ENCODE assay signal across 30 mouse cellular contexts in the genomic region with DNA sequence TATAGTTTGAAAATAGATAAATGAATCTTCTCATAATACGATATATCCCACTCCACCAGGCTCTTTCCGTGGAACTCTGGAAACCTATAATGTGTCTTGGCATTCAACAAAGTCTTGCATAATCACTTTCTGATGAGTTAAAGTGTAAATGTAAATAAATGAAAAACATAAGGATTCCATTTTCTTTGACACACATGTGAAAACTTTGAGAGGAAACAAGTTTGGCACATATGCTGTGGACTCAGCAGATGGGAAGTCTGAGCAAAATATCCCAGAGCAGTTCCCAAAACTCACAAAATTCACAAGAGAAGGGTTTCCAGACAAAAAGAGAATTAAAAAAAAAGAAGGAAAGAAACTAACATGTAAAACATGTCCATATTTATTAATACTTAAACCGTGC.
DNase-seq lines count a peak whose midpoint lies in the region; ATAC-seq and TF ChIP-seq lines count a peak whose summit lies in the region.
"Had no signal": no experiment of that assay in that cellular context is flagged by ENCODE, and none has a peak within 500 bp of the region (broad histone marks: within the 10 kb centered on the region; RNA-seq: fewer than 3 reads in every experiment).

No protein-coding gene starts in this region.

- no peaks in the 10 kb centered on the region for H3K36me3 ChIP-seq in forebrain, embryonic 13.5 days (ENCODE audit: poor library complexity, severe bottlenecking)
- H3K36me3 ChIP-seq in forebrain, embryonic 10.5 days (replicated peaks): no peaks in the 10 kb centered on the region
- no peaks in the 10 kb centered on the region for H3K36me3 ChIP-seq in lung, embryonic 15.5 days
- no peaks in the 10 kb centered on the region for H3K36me3 ChIP-seq in forebrain, postnatal 0 days (ENCODE audit: insufficient read depth)
- H3K36me3 ChIP-seq: embryonic facial prominence, embryonic 13.5 days; G1E; hindbrain, embryonic 10.5 days; hindbrain, embryonic 15.5 days; liver, embryonic 12.5 days; midbrain, embryonic 10.5 days; midbrain, embryonic 15.5 days; neural tube, embryonic 15.5 days; stomach, embryonic 15.5 days had no signal

- no peaks in the 10 kb centered on the region for H3K4me1 ChIP-seq in forebrain, embryonic 13.5 days
- no peaks in the 10 kb centered on the region for H3K4me1 ChIP-seq in forebrain, embryonic 10.5 days
- no peaks in the 10 kb centered on the region for H3K4me1 ChIP-seq in lung, embryonic 15.5 days
- H3K4me1 ChIP-seq in forebrain, postnatal 0 days (ENCODE audit: insufficient read depth): no peaks in the 10 kb centered on the region
- H3K4me1 ChIP-seq: embryonic facial prominence, embryonic 13.5 days; hindbrain, embryonic 10.5 days; hindbrain, embryonic 15.5 days; liver, embryonic 12.5 days; midbrain, embryonic 10.5 days; midbrain, embryonic 15.5 days; neural tube, embryonic 15.5 days; stomach, embryonic 15.5 days had no signal

- H3K27ac ChIP-seq in forebrain, embryonic 13.5 days: no peak overlapping the region
- no peak overlapping the region for H3K27ac ChIP-seq in forebrain, embryonic 10.5 days
- no peak overlapping the region for H3K27ac ChIP-seq in lung, embryonic 15.5 days
- no peak overlapping the region for H3K27ac ChIP-seq in forebrain, postnatal 0 days (ENCODE audit: low read depth, low read length)
- H3K27ac ChIP-seq: embryonic facial prominence, embryonic 13.5 days; hindbrain, embryonic 10.5 days; hindbrain, embryonic 15.5 days; layer of hippocampus, adult 2 months; liver, embryonic 12.5 days; midbrain, embryonic 10.5 days; midbrain, embryonic 15.5 days; neural tube, embryonic 15.5 days; stomach, embryonic 15.5 days had no signal

- TF ChIP-seq CTCF in forebrain, postnatal 0 days (IDR thresholded peaks at IDR 0.05; ENCODE audit: low read depth): no peak

- DNase-seq in forebrain, embryonic 10.5 days (ENCODE audit: extremely low spot score, low spot score): no peak
- DNase-seq in lung, adult 18-20 months: no peak
- peak; percentile 29 for DNase-seq in adipocyte (ENCODE audit: low spot score)
- DNase-seq in forebrain, postnatal 0 days: peak; percentile 50
- DNase-seq in adrenal gland, adult (ENCODE audit: inconsistent age in 2 of 2, low spot score in 1 of 2): no peak
- DNase-seq: cerebellum, adult 11-12 months; embryo, embryonic 11 days; gastrocnemius, postnatal 14 days; heart, postnatal 14 days; kidney, adult 11 months; left cerebral cortex, postnatal 4 days; liver, postnatal 0 days; right cerebral cortex, postnatal 25 days; thymus, adult 18-20 months; thymus, postnatal 25 days had no signal

- H3K9me3 ChIP-seq in forebrain, embryonic 13.5 days (replicated peaks): no peaks in the 10 kb centered on the region
- no peaks in the 10 kb centered on the region for H3K9me3 ChIP-seq in forebrain, embryonic 10.5 days
- H3K9me3 ChIP-seq in lung, embryonic 15.5 days: no peaks in the 10 kb centered on the region
- no peaks in the 10 kb centered on the region for H3K9me3 ChIP-seq in forebrain, postnatal 0 days (ENCODE audit: low read length)
- H3K9me3 ChIP-seq: embryonic facial prominence, embryonic 13.5 days; G1E; hindbrain, embryonic 10.5 days; hindbrain, embryonic 15.5 days; liver, embryonic 12.5 days; midbrain, embryonic 10.5 days; midbrain, embryonic 15.5 days; neural tube, embryonic 15.5 days; stomach, embryonic 15.5 days had no signal

- no peak overlapping the region for H3K9ac ChIP-seq in forebrain, embryonic 13.5 days
- no peak overlapping the region for H3K9ac ChIP-seq in lung, embryonic 15.5 days
- H3K9ac ChIP-seq in forebrain, postnatal 0 days: no peak overlapping the region
- H3K9ac ChIP-seq: embryonic facial prominence, embryonic 13.5 days; hindbrain, embryonic 15.5 days; liver, embryonic 12.5 days; liver, postnatal 0 days; midbrain, embryonic 15.5 days; neural tube, embryonic 15.5 days; stomach, embryonic 15.5 days had no signal

- ATAC-seq in forebrain, embryonic 13.5 days: peak; percentile 51; the same call in 1 of the 2 replicates
- ATAC-seq in lung, embryonic 15.5 days (ENCODE audit: borderline replicate concordance, extremely low read depth, low FRiP score, low TSS enrichment): peak; percentile 74; the same call in 1 of the 2 replicates
- peak; percentile 48; the same call in 1 of the 2 replicates for ATAC-seq in forebrain, postnatal 0 days
- ATAC-seq: inflammation-experienced regulatory T-cells, adult 6 months; liver, embryonic 12.5 days; liver, postnatal 0 days; midbrain, embryonic 15.5 days; Patski had no signal

- H3K4me3 ChIP-seq in forebrain, embryonic 13.5 days: no peak overlapping the region
- H3K4me3 ChIP-seq in forebrain, embryonic 10.5 days: no peak overlapping the region
- no peak overlapping the region for H3K4me3 ChIP-seq in lung, embryonic 15.5 days
- no peak overlapping the region for H3K4me3 ChIP-seq in forebrain, postnatal 0 days (ENCODE audit: low read depth, low read length)
- H3K4me3 ChIP-seq: embryonic facial prominence, embryonic 13.5 days; erythroblast, embryonic 14.5 days; hindbrain, embryonic 10.5 days; hindbrain, embryonic 15.5 days; layer of hippocampus, adult 2 months; liver, embryonic 12.5 days; midbrain, embryonic 10.5 days; midbrain, embryonic 15.5 days; neural tube, embryonic 15.5 days; stomach, embryonic 15.5 days had no signal

- 90% methylated on average over 3 of the region's 3 CpGs for WGBS in forebrain, embryonic 13.5 days
- WGBS in forebrain, embryonic 10.5 days: 94% methylated on average over 3 of the region's 3 CpGs
- 59% methylated on average over 3 of the region's 3 CpGs for WGBS in lung, embryonic 15.5 days
- 66% methylated on average over 3 of the region's 3 CpGs for WGBS in forebrain, postnatal 0 days

- H3K27me3 ChIP-seq in forebrain, embryonic 13.5 days: no peaks in the 10 kb centered on the region
- H3K27me3 ChIP-seq in forebrain, embryonic 10.5 days (ENCODE audit: poor library complexity, severe bottlenecking): no peaks in the 10 kb centered on the region
- no peaks in the 10 kb centered on the region for H3K27me3 ChIP-seq in lung, embryonic 15.5 days
- H3K27me3 ChIP-seq in forebrain, postnatal 0 days (ENCODE audit: insufficient read depth, low read length): no peaks in the 10 kb centered on the region
- H3K27me3 ChIP-seq: embryonic facial prominence, embryonic 13.5 days; hindbrain, embryonic 15.5 days; liver, embryonic 12.5 days; midbrain, embryonic 15.5 days; neural tube, embryonic 15.5 days; Patski; stomach, embryonic 15.5 days had no signal

- no peak overlapping the region for H3K4me2 ChIP-seq in forebrain, embryonic 13.5 days
- no peak overlapping the region for H3K4me2 ChIP-seq in lung, embryonic 15.5 days
- no peak overlapping the region for H3K4me2 ChIP-seq in forebrain, postnatal 0 days (ENCODE audit: low read depth)
- H3K4me2 ChIP-seq: embryonic facial prominence, embryonic 13.5 days; hindbrain, embryonic 15.5 days; liver, embryonic 12.5 days; midbrain, embryonic 15.5 days; neural tube, embryonic 15.5 days; stomach, embryonic 15.5 days had no signal

Comparison
In these comparisons a context has a peak if more than half of its experiments do, and no peak if none do; other contexts are left out.
1. DNase-seq: peak in adipocyte (single experiment) and forebrain, postnatal 0 days (single experiment); none in forebrain, embryonic 10.5 days (single experiment), lung, adult 18-20 months (0 of 2) and adrenal gland, adult (0 of 2).
2. Peak in every context shown above with its lines, with median percentiles within 50 percentile points of each other: ATAC-seq.